Mouse (Mus musculus) right cerebral cortex, postnatal 10 days (tissue): ENCODE data around the gene Ino80e.

Source experiments
- DNase-seq, 2 experiments: peaks; one replicate each; pipeline ENCODE4 v3.0.0; 2021; ENCODE audit warnings: low spot score in 2 of 2

Gene Ino80e

DNA sequence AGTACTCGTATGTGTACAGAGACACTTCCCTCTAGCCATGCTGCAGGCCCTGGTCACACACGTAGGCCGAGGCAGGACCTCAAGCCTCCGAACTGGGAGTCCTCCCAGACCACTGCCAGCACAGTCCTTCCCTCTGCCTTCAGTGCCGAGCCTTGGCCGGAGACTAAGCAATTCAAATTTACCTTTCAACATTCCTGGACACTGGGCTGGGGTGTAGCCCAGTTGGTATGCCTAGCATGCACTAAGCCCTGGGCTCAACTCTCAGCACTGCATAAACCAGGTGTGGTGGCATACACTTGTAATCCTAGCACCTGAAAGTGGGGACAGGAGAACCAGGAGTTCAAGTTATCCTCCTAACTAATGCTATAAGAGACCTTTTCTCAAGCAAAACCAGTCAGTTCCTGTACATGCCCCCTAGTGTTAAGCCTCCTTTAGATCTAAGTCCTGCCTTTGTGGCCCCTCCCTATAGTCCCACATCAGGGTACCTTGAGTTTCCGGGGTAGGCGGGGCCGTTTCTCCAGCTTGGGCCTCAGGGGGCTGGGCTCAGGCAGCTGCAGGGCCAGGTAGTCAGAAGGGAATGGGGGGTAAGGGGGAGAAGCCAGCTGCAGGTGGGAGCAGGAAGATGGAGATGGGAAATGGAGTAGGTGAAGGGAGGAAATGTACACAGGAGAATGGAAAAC, 5.3 kb downstream of the Ino80e start:
- DNase-seq = no peak

DNA sequence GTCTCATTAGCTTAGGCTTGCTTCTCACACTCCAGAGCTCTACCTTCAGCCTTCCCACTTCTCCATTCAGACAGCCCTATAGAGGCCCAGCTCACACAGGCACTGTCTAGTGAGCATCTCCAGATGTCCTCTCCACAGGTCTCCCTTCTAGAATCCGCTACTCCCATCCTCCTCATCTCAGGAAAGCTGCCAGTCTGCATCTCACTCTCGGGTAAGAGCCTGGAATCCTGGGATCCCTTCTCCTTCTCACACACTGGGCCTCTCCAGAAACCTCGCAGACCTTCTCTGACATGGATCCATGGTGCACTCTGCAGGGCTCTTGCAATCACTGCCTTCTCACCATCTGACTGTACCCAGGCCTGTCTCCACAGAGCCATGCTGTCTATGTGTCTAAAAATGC, 6.5 kb downstream of the Ino80e start:
- DNase-seq = no peak

DNA sequence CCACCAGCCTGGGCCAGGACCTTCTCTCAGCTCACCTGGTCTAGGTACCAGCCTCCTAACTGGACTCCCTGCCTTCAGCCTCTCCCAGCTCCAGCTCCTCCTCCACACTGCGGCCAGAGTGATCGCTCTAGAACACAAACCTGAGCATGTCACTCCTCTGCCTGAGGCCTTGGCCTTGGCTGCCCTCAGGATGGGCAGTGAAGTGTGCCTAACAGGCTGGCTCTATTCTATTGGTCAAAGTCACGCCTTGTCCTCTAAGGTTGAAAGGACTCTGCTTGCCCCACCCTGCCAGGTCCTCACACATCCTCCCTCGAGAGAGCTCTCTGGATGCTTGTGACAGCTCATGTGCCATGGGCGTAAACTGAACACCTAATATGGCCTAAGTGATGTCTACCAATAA, 8.7 kb downstream of the Ino80e start:
- DNase-seq = no peak

DNA sequence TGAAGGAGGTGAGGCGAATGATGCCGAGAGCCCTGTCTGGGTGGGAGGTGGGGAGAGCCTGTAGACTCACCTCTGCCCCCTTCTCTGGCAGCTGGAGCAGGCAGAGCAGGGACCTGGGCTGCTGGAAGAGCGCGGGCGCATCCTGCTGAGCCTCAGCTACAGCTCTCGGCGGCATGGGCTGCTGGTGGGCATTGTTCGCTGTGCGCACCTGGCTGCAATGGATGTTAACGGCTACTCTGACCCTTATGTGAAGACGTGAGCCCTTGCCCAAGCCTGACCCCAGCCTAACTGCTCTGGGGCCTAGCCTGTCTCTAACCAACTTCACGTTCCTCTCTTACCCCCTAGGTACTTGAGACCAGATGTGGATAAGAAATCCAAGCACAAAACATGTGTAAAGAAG, 11.0 kb downstream of the Ino80e start:
- DNase-seq = peak in 1 of 2 experiments; percentile 21

DNA sequence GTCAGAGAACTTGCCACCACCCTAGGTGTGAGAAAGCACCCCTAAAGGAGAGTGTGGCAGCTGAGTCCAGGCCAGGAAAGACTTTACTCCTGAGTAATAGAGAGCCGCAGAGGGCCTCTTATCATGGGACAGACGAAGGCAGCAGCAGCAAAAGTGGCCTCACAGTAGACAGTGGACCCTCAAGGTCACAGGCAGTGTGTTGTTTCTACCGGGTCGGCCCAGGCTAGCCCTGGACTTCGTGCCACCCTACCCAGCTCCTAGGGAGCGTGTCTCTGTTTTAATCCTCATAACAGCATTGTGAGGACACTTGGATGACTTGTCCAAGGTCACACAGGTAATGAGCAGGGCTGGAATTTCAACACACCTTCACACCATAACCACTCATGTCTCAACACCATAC, 12.0 kb downstream of the Ino80e start:
- peak in 1 of 2 experiments; percentile 17 for DNase-seq

DNA sequence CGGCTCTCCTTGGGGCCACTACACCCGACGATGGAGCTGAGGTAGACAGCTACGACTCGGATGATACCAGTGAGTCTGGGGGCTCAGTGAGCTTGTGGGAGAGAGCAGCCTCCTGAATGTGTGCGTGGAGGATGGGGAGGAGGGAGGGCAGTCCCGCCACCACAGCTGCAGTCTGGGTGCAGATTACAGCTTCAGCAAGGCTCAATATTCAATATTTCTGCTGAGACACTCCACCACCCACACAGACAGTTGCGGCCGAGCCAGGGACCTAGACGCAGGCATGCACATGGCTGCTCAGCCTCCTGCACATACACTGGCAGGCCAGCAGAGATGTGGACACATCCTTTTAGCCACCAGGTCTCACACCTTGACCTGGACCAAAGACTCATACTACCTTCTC, 13.4 kb downstream of the Ino80e start:
- peak; percentile 72 to 75 for DNase-seq

DNA sequence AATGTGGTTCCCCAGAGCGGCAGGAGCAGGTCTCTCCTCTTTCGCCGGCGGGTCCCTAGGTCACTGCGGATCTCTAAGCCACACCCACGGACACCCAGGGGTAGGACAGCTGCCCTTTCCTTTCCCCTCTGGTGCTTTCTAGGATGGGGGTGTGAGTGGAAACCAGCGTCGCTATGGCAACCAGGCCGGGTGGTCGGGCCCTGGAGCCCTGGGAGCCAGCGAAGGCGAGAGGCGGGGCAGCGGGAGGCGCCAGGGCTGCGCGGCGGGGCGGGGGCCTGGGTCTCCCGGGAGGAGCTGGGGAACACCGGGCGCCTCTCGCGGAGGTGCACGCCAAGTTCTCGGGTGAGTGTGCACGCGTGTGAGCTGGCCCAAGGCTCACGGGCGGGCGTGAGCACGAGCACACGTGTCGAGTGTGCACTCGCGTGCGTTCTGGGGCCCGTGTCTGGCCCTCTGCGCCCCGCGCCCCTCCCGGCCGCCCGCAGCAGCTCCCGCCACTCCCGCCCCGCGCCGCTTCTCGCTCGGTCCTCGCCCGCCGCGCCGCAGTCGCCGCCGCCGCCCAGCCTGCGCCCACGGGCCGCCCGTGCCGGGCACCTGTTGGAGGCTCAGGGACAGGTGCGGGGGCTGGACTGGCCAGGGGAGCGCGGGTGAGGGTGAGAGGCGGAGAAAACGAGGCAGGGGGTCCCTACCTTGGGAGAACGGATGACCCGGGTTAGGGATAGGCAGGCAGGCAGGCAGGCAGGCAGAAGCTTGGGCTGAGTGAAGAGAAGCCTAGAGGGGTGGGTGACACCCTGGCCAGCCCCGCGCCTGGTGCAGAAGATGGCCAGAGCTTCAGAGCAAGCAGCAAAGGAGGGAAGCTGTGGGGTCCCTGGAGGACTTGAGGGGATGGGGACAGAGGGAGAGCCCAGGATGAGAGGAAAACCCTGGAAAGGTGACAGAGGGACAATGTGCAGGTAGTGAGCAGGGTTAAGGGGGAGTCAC, 14.5 kb downstream of the Ino80e start:
- DNase-seq = peak; percentile 68 to 69

DNA sequence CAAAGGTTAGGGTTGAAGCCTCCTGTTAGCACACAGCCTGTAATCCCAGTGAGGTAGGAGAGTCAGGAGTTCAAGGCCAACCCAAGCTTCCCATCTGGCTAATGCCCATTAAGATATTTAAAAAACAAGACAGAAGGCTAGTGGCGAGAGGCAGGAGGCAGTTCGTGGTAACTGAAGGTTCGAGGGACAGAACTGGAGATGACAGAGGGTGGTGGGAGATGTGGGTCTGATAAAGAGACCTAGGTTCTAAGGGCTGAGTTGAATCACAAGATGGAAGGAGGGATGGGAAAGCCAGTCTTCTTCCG, 15.1 kb downstream of the Ino80e start, which contains the start of gene Doc2a:
TSS of gene Doc2a (plus strand) at position 301 of the 305 bp plus-strand sequence.
- no peak for DNase-seq

DNA sequence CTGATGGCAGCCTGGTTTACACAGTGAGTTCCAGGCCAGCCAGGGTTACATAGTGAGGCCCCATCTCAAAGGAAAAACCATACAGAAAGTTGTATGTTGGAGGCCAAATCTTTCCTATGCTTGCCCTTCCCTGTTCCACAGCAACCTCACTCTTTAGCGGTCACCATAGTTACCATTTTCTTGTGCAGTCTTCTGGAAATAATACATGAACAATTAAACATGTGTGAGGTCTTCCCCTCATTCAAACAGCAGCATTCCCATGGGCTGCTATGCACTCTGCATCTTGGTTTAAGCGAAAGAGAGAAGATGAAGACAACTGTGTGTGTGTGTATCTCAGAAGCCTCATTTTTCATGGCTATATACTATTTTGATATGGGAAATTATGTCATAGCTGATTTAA, 16.7 kb downstream of the Ino80e start:
- no peak for DNase-seq

DNA sequence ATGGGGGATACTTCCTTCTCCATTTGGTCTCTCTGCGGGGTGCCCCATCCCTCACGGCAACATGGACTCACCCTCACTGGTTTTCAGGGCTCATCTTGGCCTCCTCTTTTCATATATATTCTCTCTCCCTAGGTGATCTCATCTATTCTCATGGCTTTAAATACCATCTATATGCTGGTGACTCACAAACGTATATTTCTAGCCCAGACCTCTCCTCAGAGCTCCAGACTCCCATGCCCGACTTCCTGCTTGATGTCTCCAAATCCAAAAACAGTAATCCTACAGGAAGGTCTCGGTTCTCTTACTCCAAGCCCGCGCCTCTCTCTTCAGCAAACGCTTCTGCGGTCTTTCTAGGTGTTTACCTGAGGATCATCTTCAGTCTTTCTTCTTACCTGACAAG, 18.9 kb downstream of the Ino80e start:
- no peak for DNase-seq

DNA sequence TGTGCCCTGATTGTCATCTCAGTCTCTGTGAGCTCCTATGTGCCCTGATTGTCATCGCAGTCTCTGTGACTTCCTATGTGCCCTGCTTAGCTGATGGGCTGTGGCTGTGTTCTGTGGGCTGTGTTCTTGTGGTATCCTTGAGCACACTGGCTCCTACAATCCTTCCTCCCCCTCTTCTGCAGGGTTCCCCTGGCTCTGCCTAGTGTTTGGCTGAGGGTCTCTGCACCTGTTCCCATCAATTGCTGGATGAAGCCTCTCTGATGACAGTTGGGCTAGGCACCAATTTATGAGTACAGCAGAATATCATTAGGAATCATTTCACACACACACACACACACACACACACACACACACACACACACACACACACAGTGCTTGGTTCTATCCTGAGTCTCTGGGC, 28.9 kb downstream of the Ino80e start:
- DNase-seq = no peak

DNA sequence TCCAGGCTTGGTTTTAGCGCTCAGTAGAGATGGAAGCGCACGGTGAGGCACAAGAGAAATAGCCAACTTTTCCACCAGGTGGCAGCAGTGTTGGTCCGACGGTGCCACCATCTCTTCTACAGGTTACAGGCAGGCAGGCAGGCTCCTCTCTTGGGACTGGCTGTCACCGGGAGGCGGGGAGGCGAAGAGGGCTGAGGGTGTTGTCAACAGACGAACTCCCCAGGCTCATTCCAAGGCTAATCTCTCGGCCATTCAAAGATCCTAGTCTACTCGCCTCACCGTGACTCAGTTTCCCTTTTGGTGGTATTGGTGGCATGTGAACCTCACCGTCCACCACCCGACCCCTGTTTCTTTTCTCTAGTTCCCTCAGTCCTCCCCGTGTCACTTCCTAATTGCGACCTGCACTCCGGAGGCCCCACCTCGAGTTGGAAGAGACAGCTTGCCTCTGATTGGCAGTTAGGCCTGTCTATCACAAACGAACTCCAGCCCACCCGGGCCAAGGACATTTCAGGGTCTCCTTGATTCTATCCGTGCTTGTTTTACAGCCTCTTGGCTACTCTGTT, 30.1 kb downstream of the Ino80e start:
- peak; percentile 85 to 86 for DNase-seq

DNA sequence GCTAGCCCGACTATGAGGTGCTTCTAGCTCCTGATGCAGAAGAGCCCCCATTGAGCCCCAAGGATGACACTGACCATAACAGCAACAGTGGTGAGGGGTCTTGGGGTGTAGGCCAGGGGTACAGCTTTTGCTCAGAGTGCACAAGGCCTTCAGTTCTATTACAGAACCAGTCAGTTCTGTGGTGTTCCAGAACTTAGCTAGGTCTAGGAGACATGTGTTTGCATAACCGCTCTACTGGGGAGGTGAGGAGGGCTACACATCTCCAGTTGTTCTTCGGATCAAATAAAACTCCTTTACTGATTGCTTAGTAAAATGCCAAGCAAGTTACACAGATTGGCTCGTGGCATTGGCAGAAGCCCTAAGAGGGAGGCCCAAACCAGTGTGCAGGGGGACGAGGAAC, 30.6 kb downstream of the Ino80e start, which contains the start of gene 4930451I11Rik:
TSS of gene 4930451I11Rik (minus strand) at position 101 of the 400 bp plus-strand sequence.
- DNase-seq = no peak

DNA sequence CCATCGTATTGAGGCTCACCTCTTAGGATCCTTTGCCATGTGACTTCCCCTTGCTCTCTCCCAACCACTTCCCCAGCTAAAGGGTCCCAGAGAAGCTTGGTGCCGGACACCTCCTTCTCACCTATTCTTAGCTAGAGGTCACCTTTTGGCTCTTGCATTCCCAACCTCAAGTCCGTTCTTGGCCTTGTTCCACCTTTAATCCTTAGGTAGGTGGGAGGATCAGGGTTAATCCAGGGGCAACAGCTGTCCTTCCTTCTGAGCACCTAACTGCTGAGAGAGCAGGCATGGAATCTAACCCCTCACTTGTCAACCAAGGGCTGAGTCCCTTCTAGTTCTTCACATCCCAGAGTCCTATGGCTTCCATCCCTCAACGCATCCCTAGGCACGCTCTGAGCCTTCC, 36.2 kb downstream of the Ino80e start:
- DNase-seq = no peak

DNA sequence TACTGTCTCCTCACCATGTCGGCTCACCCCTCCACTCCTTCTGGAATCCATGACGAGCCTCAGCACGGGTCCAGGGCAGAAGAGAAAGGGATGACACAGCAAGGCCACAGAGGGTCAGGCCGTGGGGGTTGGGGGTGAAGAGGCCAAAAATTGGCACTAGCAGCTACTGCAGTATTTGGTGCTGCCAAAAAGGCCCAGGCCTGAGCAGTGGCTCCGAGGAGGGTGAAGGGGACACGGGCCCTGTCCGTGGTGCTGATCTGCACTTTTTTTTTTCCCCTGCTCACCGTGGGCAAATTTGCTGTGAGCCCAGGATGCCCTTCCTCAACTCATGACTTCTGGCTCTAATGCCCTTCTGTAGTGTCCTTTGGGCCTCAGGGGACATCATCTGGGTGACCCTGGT, 36.8 kb downstream of the Ino80e start:
- no peak for DNase-seq

DNA sequence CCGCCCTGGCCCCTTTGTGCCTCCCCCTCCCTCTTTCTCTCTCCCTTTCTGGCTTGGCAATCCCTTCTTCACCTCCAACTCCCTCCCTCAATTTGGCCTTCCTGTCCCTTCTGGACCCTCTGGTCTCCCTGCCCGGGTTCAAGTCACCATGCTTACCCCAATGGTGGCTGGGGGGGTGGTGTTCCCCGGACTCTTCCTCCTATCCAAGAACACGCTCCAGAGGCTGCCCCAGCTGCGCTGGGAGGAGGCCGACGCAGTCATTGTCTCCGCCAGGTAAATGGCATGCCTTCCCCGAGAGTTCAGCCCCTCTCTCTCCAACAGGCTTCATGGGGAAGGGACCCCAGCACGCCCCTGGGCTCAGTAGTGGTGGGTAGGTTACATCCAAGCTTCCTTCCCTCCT, 38.2 kb downstream of the Ino80e start:
- DNase-seq = no peak

DNA sequence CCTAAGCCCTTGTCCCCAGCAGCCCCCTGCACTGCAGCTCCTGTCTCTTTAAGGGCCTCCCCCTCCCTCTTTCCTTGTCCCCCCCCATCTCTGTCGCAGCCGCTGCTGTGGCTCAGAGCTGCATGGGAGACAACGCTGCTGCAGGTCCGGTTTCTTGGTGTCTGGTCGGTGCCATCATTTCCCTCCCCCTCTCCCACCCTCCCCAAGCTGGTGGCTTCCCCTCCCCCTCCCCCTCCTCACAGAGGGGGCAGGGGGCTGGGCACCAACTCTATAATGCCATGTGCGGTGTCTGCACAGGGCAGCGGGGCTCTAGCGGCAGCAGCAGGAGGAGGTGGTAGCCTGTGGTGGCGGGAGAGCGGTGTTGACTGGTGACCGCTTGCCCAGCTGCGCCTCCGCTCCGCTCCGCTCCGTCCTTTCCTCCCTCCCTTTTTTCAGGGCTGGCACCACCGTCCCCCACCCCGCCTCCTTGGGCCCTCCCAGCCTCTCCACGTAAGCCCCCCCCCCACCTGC, 38.9 kb downstream of the Ino80e start:
- DNase-seq = peak; percentile 67 to 69

DNA sequence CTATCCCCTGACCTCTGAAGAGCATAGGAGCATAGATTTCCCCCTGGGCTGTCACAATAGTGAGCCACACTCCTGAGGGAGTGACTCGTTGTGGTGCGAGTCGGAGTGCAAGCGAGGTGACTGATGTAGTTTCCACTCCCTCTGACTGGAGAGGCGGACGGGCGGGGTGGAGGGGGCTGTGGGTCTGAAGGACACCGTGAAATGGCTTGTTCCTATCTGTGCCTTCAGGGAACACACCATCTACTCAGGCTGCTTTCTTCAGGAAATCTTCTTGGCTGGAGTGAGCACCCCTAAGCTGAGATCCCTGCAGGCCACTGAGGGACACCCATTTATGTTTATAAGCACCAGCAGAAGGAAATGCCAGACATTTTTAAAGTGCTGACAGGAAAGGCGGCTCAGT, 39.4 kb downstream of the Ino80e start:
- peak in 1 of 2 experiments; percentile 43 for DNase-seq

DNA sequence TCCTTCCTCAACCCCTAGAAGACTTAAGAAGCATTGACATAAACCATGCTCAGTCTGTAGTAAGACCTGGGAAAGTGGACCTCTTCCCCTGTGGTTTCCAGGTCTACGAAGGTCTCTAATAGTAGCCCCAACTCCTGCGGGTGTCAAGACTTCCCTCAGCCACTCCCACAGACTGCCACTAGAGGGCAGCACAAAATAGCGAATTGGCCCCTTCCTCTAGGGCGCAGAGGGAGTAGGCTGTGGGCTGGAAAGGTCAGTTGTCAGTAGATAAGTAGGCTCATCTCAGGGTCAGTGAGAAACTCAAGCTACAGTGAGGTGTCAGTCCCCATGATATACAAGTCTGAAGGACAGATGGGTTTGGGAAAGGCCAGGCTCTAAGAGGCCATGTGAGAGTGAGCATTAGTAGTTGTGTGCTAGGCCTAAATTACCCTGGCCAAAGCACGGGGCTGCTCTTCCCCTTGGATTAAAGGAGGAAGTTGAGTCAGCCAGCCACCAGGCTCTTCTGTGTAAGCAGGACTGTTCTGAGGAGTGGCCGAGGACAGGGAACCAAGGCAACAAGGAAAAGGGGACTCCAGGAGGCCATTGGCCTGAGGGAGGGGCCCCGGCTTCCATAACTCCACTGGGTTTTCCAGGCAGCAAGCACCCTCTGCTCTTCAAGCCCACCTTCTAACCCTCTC, 40.2 kb downstream of the Ino80e start:
- DNase-seq = peak; percentile 69 to 86

DNA sequence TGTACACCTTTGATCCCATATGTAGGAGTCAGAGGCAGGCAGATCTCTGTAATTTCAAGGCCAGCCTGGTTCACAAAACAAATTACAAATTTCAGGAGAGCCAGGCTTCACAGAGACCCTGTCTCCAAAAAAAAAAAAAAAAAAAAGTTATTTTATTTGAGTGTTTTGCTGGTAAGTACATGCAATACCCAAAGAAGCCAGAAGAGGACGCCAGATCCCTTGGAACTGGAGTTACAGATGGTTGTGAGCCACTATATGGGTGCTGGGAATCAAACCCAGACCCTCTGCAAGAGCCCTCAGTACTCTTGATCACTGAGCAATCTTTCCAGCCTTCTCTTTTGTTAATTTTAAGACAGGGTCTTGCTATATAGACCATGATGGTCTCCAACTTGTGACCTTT, 43.4 kb downstream of the Ino80e start:
- DNase-seq = no peak

DNA sequence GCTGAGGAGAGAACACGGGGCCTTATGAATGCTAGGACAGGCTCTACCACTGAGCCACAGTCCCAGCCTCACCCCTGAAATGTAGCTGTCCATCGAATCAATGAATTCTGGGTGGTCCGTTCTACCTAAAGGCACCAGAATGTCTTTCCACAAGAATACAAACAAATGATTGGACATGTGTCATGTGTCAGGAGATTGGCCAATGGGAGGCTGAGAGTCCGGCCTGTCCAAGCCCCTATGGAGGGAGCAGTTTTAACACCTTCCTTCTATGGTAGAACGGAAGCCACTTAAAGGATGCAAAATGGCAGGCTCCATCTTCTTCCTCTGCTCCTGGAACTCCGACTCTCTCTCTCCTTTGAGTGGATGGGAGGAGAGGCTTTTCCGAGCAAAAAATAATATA, 44.6 kb downstream of the Ino80e start:
- no peak for DNase-seq

DNA sequence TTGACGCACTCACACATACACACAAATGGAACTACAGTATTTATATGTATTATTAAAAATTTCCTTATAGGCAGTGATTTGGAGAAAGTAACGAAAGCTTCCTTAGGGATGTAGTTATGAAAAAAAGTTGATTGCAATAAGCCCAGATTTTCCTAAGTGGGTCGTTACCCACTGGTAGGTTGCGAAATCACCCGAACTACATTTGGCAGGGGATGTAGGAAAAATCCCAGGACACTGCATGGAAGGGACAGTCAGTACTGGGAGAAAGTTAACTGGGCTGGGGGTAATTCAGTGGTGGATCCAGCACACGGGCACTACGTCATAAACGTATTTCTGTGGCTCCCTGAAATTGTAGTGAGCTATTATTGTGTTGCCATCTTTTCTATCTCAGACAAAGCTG, 45.7 kb downstream of the Ino80e start:
- DNase-seq = no peak
